Mouse (Mus musculus) splenic B cell, adult 2 months (primary cell): ENCODE data around the gene Uckl1.

Source experiments
- DNase-seq: peaks from one replicate; pipeline ENCODE4 v3.0.0-alpha.2; 2011; ENCODE audit warnings: low read depth, low spot score
- H3K27me3 ChIP-seq: 2 replicates; pipeline ENCODE4 v1.6.1; 2012; ENCODE audit warnings: mild to moderate bottlenecking, low read length, moderate library complexity, mixed read lengths; ENCODE audit not compliant: control insufficient read depth, poor library complexity, insufficient read depth, severe bottlenecking
- H3K36me3 ChIP-seq: 2 replicates; pipeline ENCODE4 v1.6.1; 2012; ENCODE audit warnings: mild to moderate bottlenecking, low read length, moderate library complexity, mixed read lengths; ENCODE audit not compliant: control insufficient read depth, poor library complexity, insufficient read depth, severe bottlenecking

The Uckl1 gene

GRCm38 (mm10) chr2:181594946-181595696, 10.4 kb upstream of the Uckl1 start:
- H3K36me3 ChIP-seq = no peaks in the 10 kb centered on the region
- peak; percentile 78 for DNase-seq
- H3K27me3 ChIP-seq = no peaks in the 10 kb centered on the region

GRCm38 (mm10) chr2:181593937-181594336, 9.2 kb upstream of the Uckl1 start:
- DNase-seq = no peak
- Histone ChIP-seq H3K36me3 (no peaks in the 10 kb centered on the region), H3K27me3 (no peaks in the 10 kb centered on the region)

- DNase-seq = no peak
- Histone ChIP-seq H3K36me3 (no peaks in the 10 kb centered on the region; the same call in 1 of the 2 replicates), H3K27me3 (no peaks in the 10 kb centered on the region)
These were observed 8.3 kb upstream of the Uckl1 start for GRCm38 (mm10) chr2:181593042-181593421.

- Histone ChIP-seq H3K36me3 (no peaks in the 10 kb centered on the region; the same call in 1 of the 2 replicates), H3K27me3 (no peaks in the 10 kb centered on the region)
- DNase-seq = peak; percentile 69
These were observed 7.7 kb upstream of the Uckl1 start, which contains the start of gene Zfp512b for GRCm38 (mm10) chr2:181592231-181593041. TSS of gene Zfp512b (minus strand) at chr2:181592803.

- Histone ChIP-seq H3K27me3 (no peaks in the 10 kb centered on the region), H3K36me3 (no peaks in the 10 kb centered on the region; the same call in 1 of the 2 replicates)
- peak; percentile 31 for DNase-seq
These were observed 6.9 kb upstream of the Uckl1 start, which contains the start of gene Prpf6 for GRCm38 (mm10) chr2:181591528-181592085. TSS of gene Prpf6 (plus strand) at chr2:181591868.

- Histone ChIP-seq H3K27me3 (no peaks in the 10 kb centered on the region), H3K36me3 (no peaks in the 10 kb centered on the region; the same call in 1 of the 2 replicates)
- DNase-seq = no peak
These were observed 5.8 kb upstream of the Uckl1 start for GRCm38 (mm10) chr2:181590471-181590870.

- Histone ChIP-seq H3K27me3 (no peaks in the 10 kb centered on the region), H3K36me3 (no peaks in the 10 kb centered on the region; the same call in 1 of the 2 replicates)
- no peak for DNase-seq
These were observed 5.0 kb upstream of the Uckl1 start for GRCm38 (mm10) chr2:181589732-181590105.

GRCm38 (mm10) chr2:181589011-181589731, 4.5 kb upstream of the Uckl1 start:
- Histone ChIP-seq H3K27me3 (no peaks in the 10 kb centered on the region), H3K36me3 (no peaks in the 10 kb centered on the region; the same call in 1 of the 2 replicates)
- no peak for DNase-seq

GRCm38 (mm10) chr2:181588229-181588780, 3.6 kb upstream of the Uckl1 start:
- no peak for DNase-seq
- no peaks in the 10 kb centered on the region for H3K27me3 ChIP-seq
- no peaks in the 10 kb centered on the region; the same call in 1 of the 2 replicates for H3K36me3 ChIP-seq

GRCm38 (mm10) chr2:181587796-181588195, 3.1 kb upstream of the Uckl1 start:
- Histone ChIP-seq H3K27me3 (no peaks in the 10 kb centered on the region), H3K36me3 (no peaks in the 10 kb centered on the region; the same call in 1 of the 2 replicates)
- no peak for DNase-seq

GRCm38 (mm10) chr2:181586124-181586523, 1.4 kb upstream of the Uckl1 start:
- DNase-seq = no peak
- no peaks in the 10 kb centered on the region for H3K27me3 ChIP-seq
- no peaks in the 10 kb centered on the region; the same call in 1 of the 2 replicates for H3K36me3 ChIP-seq

- H3K27me3 ChIP-seq = no peaks in the 10 kb centered on the region
- no peaks in the 10 kb centered on the region; the same call in 1 of the 2 replicates for H3K36me3 ChIP-seq
- no peak for DNase-seq
These were observed 814 bp upstream of the Uckl1 start for GRCm38 (mm10) chr2:181585506-181585905.

GRCm38 (mm10) chr2:181583460-181584257, 1.0 kb downstream of the Uckl1 start:
- H3K36me3 ChIP-seq = no peaks in the 10 kb centered on the region; the same call in 1 of the 2 replicates
- no peak for DNase-seq
- no peaks in the 10 kb centered on the region for H3K27me3 ChIP-seq
